Mouse (Mus musculus) ovary, postnatal 36 days (tissue): ENCODE data around the gene Doc2a.
A peak's percentile ranks its signal among the peaks of the same experiment; 100 is the strongest.
"Not testable (repeated sequence)": the region's sequence is repeated elsewhere in the genome, so short reads cannot be mapped to it uniquely, and the experiment has no call there.

ENCODE experiments used
- DNase-seq: peaks from one replicate; pipeline ENCODE4 v3.0.0; 2022; ENCODE audit warnings: low spot score, mixed read lengths

Gene Doc2a

GRCm38 (mm10) chr7:126868003-126868402 is 20.8 kb downstream of the Doc2a start:
- DNase-seq: no peak

- no peak for DNase-seq
Observed at GRCm38 (mm10) chr7:126869780-126870519, 22.7 kb downstream of the Doc2a start.

- DNase-seq: no peak
Observed at GRCm38 (mm10) chr7:126870520-126870891, 23.3 kb downstream of the Doc2a start.

GRCm38 (mm10) chr7:126877239-126877638 is 30.0 kb downstream of the Doc2a start:
- DNase-seq: no peak

GRCm38 (mm10) chr7:126881040-126881439 is 33.8 kb downstream of the Doc2a start:
- no peak for DNase-seq

GRCm38 (mm10) chr7:126883731-126884181 is 36.5 kb downstream of the Doc2a start:
- no peak for DNase-seq

GRCm38 (mm10) chr7:126884286-126885164 is 37.3 kb downstream of the Doc2a start, which contains the start of gene Taok2:
Taok2 (minus strand) TSS chr7:126884703.
- peak; percentile 98 for DNase-seq

GRCm38 (mm10) chr7:126887281-126887680 is 40.1 kb downstream of the Doc2a start:
- no peak for DNase-seq

- DNase-seq: no peak
Observed at GRCm38 (mm10) chr7:126888852-126889251, 41.6 kb downstream of the Doc2a start.

- no peak for DNase-seq
Observed at GRCm38 (mm10) chr7:126896912-126897311, 49.7 kb downstream of the Doc2a start.

- DNase-seq: no peak
Observed at GRCm38 (mm10) chr7:126897390-126898101, 50.3 kb downstream of the Doc2a start.

GRCm38 (mm10) chr7:126898102-126898990 is 51.1 kb downstream of the Doc2a start:
- DNase-seq: peak; percentile 98

- not testable (repeated sequence) for DNase-seq
Observed at GRCm38 (mm10) chr7:126899781-126900180, 52.6 kb downstream of the Doc2a start.
